Mouse (Mus musculus): ENCODE measurements around the gene Fam20c.

Gene Fam20c

DNA sequence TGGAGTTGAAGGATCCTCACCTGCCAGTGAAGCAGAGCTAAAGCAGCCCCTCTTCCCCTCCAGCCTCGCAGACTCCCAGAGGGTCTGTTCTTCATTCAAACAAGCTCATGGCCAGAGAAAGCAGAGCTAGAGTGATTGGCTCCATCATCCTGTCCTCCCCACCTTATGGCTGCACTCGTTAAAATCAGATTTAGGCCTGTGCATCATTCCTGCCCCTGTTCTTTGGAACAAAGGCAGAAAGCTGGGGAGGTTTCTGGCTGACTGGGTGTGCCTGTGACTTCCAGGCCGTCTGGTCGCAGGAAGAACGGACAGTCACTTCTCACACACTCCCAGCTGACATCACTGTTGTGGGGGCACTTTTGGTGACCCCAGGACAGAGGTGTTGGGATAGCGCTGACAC, 2.8 kb downstream of the Fam20c start:
- no peak for DNase-seq

GRCm38 (mm10) chr5:138757616-138758015, 3.3 kb downstream of the Fam20c start:
- DNase-seq: no peak

GRCm38 (mm10) chr5:138758533-138758932, 4.2 kb downstream of the Fam20c start:
- no peak for DNase-seq

GRCm38 (mm10) chr5:138761836-138762334, 7.6 kb downstream of the Fam20c start:
- DNase-seq: no peak

- DNase-seq: no peak
Observed at GRCm38 (mm10) chr5:138762361-138762760, 8.0 kb downstream of the Fam20c start.

- no peak for DNase-seq
Observed at GRCm38 (mm10) chr5:138764601-138765000, 10.3 kb downstream of the Fam20c start.

DNA sequence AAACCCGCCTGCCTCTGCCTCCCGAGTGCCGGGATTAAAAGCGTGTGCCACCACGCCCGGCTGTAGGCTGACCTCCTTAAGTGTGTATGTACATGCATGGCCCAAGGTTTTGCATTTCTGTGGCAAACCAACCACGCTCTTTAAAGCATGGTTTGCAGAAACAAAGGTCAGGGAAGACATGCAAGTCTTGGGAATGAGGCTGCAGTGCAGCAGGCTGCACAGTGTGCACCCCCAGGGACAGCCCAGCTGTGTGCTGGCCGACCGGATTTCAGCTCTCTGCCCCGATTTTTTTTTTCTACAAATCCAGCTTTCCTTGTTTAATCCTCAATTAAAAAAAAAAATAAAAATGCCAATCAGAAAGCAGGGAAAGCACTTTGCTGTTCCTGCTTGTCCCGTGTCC, 13.3 kb downstream of the Fam20c start:
- DNase-seq: no peak

DNA sequence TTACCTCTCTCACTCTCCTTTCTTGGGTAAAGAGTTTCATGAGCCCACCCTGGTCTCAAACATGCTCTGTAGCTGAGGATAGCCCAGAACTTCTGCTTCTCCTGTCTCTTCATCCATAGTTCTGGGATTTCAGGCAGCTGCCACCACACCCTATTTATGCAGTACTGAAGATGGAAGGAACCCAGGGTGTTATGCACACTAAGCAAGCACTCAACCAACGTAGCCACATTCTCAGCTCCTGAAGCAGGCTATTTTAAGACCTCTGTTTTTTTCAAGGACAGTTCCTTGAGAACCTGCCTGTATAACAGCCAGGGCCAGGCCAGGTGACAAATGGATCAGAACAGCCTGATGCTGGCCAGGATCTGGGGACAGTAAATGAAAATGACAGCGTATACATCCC, 14.4 kb downstream of the Fam20c start:
- no peak for DNase-seq

- DNase-seq: peak; percentile 70
Observed at GRCm38 (mm10) chr5:138769126-138769525, 14.8 kb downstream of the Fam20c start.

- DNase-seq: no peak
Observed at GRCm38 (mm10) chr5:138775096-138775495, 20.8 kb downstream of the Fam20c start.

DNA sequence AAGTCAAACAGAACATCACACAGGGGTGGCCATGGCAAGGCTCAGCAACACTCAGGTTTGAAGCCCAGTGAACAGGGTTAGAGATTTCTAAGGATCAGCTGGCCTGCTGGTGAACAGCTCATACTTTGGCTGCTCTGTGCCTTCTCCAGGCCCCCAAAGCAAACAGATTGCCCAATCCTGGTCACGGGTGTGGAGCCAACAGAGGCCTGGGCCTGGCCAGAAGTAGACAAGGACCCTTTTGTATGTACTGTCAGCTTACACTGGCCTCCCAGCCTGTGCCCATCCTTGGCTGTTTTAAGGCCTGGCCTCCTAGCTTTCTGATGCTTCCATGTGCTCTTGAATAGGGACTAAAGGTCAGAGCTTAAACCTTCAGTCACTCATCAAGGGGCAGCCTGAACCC, 22.0 kb downstream of the Fam20c start:
- peak; percentile 31 for DNase-seq

- no peak for DNase-seq
Observed at GRCm38 (mm10) chr5:138778731-138779463, 24.6 kb downstream of the Fam20c start.

GRCm38 (mm10) chr5:138779655-138780054, 25.3 kb downstream of the Fam20c start:
- no peak for DNase-seq

DNA sequence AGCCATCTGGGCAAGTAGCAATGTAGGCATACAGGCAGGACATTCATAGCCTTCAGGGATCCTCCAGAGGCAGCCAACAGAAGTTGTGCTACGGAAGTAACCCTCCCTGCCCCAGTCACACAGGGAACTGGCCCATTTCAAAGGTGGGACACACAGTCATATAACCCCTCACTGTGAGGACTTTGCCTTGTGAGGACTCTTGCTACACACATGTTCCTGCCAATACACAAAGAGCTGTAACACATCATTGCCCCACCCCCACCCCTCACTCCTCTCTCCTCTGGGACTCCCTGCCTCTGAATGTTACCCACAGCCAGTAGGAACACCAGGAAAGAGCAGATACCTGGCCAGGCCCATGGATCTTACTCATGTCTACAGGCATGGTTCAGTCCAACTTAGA, 28.4 kb downstream of the Fam20c start:
- no peak for DNase-seq

DNA sequence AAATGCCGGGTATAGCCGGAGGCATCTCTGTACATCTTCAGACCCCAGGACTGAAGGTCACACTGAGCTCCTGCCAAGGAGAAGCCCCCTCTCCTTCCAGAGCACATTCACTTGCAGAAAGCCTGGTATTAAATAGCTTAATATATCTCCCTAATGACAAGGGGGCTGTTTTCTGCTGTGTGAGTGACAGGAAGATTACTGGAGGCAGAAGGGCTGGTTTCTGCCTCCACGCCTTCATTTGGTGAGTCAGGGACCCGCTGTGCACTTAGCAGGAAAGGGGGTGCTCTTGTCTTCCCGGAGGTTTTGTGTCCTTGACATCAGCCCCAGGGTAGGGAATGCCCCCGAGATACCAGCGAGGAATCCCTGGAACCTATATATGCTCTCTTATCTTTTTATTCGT, 28.9 kb downstream of the Fam20c start:
- DNase-seq: no peak

- no peak for DNase-seq
Observed at GRCm38 (mm10) chr5:138785986-138786515, 31.7 kb downstream of the Fam20c start.

GRCm38 (mm10) chr5:138787648-138788047, 33.3 kb downstream of the Fam20c start:
- no peak for DNase-seq

DNA sequence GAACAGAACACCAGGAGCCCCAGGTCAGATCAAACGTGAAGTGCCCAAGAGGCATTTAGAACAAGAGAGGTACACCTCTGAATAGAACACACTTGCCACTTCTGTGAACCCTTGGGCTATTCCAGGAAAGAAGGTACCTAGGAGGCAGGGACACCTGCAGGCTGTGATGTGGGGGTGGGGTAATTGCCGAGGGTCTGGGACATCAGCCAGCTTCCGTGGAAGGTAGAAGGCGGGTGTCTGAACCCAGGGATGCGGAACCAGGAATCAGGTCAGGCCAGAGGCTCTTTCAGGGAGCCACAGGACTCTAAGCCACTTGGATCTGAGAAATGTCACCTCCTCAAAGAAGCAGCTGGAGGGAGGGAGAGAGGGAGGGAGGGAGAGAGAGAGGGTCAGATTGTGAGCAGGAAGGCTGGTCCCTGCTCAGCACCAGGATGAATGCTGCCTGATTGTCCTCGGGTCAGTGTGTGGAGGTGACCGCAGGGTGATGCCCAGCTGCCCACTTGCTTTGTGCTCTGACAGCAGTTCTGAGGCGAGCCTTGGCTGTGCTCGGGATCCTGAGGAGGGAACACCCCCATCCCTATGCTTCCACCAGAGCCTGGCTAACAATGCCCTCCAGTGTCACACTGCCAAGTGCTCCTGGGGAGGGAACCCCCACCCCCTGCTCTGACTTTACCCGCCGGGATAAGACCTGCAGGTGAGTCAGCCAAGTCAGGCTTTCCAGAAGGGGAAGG, 34.3 kb downstream of the Fam20c start:
- no peak for DNase-seq

- DNase-seq: no peak
Observed at GRCm38 (mm10) chr5:138790954-138791480, 36.7 kb downstream of the Fam20c start.

GRCm38 (mm10) chr5:138801588-138802116, 47.3 kb downstream of the Fam20c start:
- no peak for DNase-seq

DNA sequence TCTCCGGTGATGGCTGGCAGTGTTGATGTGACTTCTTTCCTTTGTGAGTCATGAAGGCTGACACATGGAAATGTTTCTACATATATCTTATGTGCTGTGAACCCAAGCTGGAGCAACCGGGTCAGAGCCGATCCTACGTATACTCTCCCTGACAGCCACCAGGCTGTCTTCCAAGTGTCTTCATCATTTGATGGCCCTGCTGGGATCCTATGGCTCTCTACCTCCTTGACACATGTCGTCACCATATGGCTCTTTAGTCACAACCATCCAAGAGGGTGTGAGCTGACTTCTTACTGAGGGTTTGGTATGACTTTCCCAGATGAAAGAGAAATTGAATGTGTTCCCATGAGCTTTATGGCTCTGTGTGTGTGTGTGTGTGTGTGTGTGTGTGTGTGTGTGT, 50.0 kb downstream of the Fam20c start:
- no peak for DNase-seq

DNA sequence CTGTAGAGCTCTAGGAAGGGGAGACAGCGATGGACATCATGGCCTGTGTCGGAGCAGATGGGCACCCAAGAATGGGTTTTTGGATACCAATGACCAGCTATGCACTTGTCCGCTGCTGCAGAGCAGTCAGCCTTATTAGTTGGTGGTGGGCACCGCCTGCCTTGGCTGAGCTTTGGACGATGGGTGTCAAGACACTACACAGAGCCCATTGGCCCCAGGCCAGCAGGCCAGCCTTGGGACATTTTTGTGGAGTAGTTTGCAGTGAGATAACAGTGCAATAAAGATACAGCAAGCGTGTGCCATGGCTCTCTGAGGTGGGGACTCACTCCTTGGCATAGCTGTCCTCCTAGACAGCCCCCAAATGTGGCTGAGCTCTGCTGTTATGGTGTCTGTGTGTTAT, 55.5 kb downstream of the Fam20c start:
- DNase-seq: no peak

DNA sequence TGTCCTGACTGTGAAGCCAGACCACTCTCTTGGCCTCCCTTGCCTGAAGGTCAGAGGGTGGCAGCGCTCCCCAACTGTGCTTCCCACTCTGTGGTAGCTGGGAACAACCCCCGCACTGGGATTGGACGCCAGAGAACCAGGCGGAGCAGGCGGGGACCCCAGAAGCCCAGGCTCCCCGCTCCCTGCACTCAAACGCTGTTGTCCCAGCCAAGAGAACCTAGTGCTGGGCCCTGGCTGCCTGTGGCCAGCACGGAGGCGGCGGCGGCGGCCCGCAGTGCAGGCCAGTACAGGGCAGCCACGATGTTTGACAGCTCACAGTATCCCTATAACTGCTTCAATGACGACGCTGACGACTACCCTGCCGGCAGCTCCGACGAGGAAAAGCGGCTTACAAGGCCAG, 65.5 kb downstream of the Fam20c start, which contains the start of gene Gm5294:
Gm5294 (plus strand) TSS at position 301 of the 400 bp plus-strand sequence.
- no peak for DNase-seq

All from lung, postnatal 10 days (tissue).